Mouse (Mus musculus) duodenum, adult 2 months (tissue): Measurements from ENCODE around the gene Arpc2. TPM values are rescaled to one million over a fixed set of nuclear protein-coding genes. Genes with fewer than 3 reads are reported as not detected.

ENCODE experiments used
- polyA plus RNA-seq: library from polyadenylated mRNA; depleted of rRNA; stranded (reverse); fragments of >200 nt; gene quantifications from 2 replicates; pipeline ENCODE4 v1.2.3, GENCODE M21; 2012; ENCODE audit warnings: low replicate concordance; rRNA removed

Gene Arpc2
- polyA plus RNA-seq = 164 and 241 TPM in 2 replicates

GRCm38 (mm10) chr1:74235938-74236589 is at the start of gene Arpc2:
Gene Arpc2, plus strand, starts transcription at chr1:74236084.

DNA sequence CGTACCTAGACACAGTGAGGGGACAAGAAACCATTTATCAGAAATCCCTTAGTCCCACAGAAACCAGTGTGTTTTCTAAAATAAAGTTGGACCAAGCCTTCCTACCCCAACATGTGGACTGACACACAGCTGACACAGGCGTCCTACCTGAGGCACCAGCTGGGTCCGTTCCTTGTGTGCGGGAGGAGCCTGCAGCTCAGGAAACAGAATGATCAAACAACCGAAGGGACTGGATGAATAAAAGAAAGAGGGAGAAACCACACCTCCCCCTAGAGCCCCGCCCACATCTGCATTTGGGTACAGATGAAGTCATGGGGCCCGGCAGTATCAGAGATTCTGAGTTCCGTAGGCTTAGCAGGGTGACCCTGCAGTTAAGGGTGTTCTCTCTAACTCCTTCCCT is 41.4 kb upstream of the Arpc2 start, which contains the start of gene Cxcr1:
Gene Cxcr1 (minus strand): TSS at position 187 of the 400 bp plus-strand sequence.

DNA sequence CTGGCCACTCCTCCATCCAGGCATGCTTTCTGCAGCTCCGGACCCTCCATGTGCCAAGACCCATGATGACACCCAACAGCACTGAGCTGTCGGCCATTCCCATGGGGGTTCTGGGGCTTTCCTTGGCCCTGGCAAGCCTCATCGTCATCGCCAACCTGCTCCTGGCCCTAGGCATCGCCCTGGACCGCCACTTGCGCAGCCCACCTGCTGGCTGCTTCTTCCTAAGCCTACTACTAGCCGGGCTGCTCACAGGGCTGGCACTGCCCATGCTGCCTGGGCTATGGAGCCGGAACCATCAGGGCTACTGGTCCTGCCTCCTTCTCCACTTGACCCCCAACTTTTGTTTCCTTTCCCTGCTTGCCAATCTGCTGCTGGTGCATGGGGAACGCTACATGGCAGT is 42.7 kb downstream of the Arpc2 start, which contains the start of gene Gpbar1:
Gene Gpbar1 (plus strand): TSS at position 13 of the 400 bp plus-strand sequence.

DNA sequence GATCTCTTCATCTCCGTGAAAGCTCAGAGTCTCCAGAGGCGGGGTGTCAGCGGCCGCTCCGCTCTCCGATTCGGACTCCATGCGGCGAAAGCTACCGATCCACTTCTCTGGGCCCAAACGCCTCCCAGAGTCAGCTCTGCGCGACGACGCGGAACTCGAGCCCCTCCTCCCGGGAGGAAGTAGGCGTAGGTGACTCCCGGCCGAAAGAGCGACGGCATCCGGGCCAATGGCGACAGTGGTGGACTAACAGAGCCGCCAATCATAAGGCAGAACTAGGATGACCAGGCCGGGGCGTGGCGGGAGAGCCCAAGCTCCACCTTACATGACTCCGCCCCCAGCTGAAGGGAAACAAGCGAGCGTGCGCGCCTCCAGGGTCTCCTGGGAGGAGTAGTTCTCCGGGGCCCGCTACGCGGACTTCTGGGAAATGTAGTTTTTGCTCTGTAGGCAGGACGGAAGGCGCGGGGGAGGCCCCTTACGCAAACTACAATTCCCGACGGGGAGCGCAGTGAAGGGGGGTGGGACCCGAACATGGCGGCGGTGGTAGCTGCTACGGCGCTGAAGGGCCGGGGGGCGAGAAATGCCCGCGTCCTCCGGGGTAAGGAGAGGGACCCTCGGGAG is 48.8 kb downstream of the Arpc2 start, which contains the start of the genes Aamp and Pnkd:
Gene Aamp (minus strand): TSS at position 196 of the 618 bp plus-strand sequence.
Gene Pnkd (plus strand): TSS at position 388 of the 618 bp plus-strand sequence.

DNA sequence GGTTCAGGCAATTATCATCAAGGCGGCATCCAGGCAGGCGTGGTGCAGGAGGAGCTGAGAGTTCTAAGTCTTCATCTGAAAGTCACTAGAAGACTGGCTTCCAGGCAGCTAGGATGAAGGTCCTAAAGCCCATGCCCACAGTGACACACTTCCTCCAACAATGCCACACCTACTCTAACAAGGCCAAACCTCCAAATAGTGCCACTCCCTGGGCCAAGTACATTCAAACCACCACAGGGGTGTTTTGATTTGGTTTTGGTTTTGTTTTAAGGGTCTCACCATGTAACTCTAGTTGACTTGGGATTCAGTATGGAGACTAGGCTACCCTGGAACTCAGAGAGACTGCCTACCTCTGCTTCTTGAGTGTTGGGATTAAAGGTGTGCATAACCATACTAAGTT is 69.6 kb downstream of the Arpc2 start, which contains the start of gene Tmbim1:
Gene Tmbim1 (minus strand): TSS at position 101 of the 400 bp plus-strand sequence.

Other genes with a start within 250 kb of the Arpc2 start
- gene Tns1, start 111.6 kb upstream of the Arpc2 start, polyA plus RNA-seq = 48.3 and 120 TPM in 2 replicates
- gene Rufy4, start 110.5 kb upstream of the Arpc2 start, polyA plus RNA-seq = 0.14 and 0.33 TPM in 2 replicates
- gene Cxcr2, start 82.1 kb upstream of the Arpc2 start, polyA plus RNA-seq = 0.11 TPM in 1 of 2 replicates, not detected in the other
- gene Cxcr1, start 41.5 kb upstream of the Arpc2 start, polyA plus RNA-seq = not detected in 2 replicates
- 4.0 and 6.1 TPM in 2 replicates for gene Gpbar1, start 42.5 kb downstream of the Arpc2 start, polyA plus RNA-seq
- 107 and 155 TPM in 2 replicates for gene Aamp, start 48.7 kb downstream of the Arpc2 start, polyA plus RNA-seq
- gene Pnkd, start 48.8 kb downstream of the Arpc2 start, polyA plus RNA-seq = 73.8 and 90.9 TPM in 2 replicates
- gene Tmbim1, start 69.5 kb downstream of the Arpc2 start, polyA plus RNA-seq = 637 and 738 TPM in 2 replicates
- 0.18 and 0.21 TPM in 2 replicates for gene Catip, start 126.0 kb downstream of the Arpc2 start, polyA plus RNA-seq
- gene Slc11a1, start 139.1 kb downstream of the Arpc2 start, polyA plus RNA-seq = 15.9 and 20.9 TPM in 2 replicates
- 96.4 and 165 TPM in 2 replicates for gene Ctdsp1, start 155.4 kb downstream of the Arpc2 start, polyA plus RNA-seq
- 136 and 434 TPM in 2 replicates for gene Vil1, start 173.3 kb downstream of the Arpc2 start, polyA plus RNA-seq